Mouse (Mus musculus) heart, embryonic 11.5 days (tissue): Measurements from ENCODE around the gene Phf13. TPM values are rescaled to one million over a fixed set of nuclear protein-coding genes. Genes with fewer than 3 reads are reported as not detected.

Experiments
- ATAC-seq: fragments of 200-750 bp; cut with Nextera tagmentation; replicated peaks from 2 replicates; pipeline ENCODE4 v1.8.0; 2017; ENCODE audit warnings: moderate library complexity; ENCODE audit not compliant: insufficient number of reproducible peaks, low FRiP score, low TSS enrichment
- H3K27ac ChIP-seq: fragments of 300-500 bp; sonication (generic); 2 replicates; pipeline ENCODE4 v1.5.1; 2014; ENCODE audit warnings: mild to moderate bottlenecking, low read depth, low read length
- H3K27me3 ChIP-seq: fragments of 300-500 bp; sonication (generic); 2 replicates; pipeline ENCODE4 v1.6.1; 2014; ENCODE audit warnings: mild to moderate bottlenecking, low read length, mixed read lengths; ENCODE audit not compliant: control insufficient read depth, insufficient read depth
- H3K36me3 ChIP-seq: fragments of 300-500 bp; sonication (generic); 2 replicates; pipeline ENCODE4 v1.6.1; 2014; ENCODE audit warnings: mild to moderate bottlenecking, low read length, moderate library complexity, mixed read lengths; ENCODE audit not compliant: control insufficient read depth, insufficient read depth
- H3K4me1 ChIP-seq: fragments of 300-500 bp; sonication (generic); 2 replicates; pipeline ENCODE4 v1.6.1; 2014; ENCODE audit warnings: low read length; ENCODE audit not compliant: control insufficient read depth, insufficient read depth
- H3K4me2 ChIP-seq: fragments of 300-500 bp; sonication (generic); 2 replicates; pipeline ENCODE4 v1.6.1; 2014; ENCODE audit warnings: mild to moderate bottlenecking, moderate library complexity
- H3K4me3 ChIP-seq: fragments of 300-500 bp; sonication (generic); 2 replicates; pipeline ENCODE4 v1.5.1; 2014; ENCODE audit warnings: low read depth, low read length
- H3K9ac ChIP-seq: fragments of 300-500 bp; sonication (generic); 2 replicates; pipeline ENCODE4 v1.6.1; 2014; ENCODE audit warnings: mild to moderate bottlenecking, low read depth, low read length, moderate library complexity
- H3K9me3 ChIP-seq: fragments of 300-500 bp; sonication (generic); replicated peaks from 2 replicates; pipeline ENCODE4 v1.6.1; 2016; ENCODE audit warnings: low read length; ENCODE audit not compliant: control insufficient read depth
- WGBS: fragments of 180-500 bp; shearing (Covaris S2); extraction: QIAGEN DNeasy Blood & Tissue Kit; methylation state at CpG from one replicate; pipeline ENCODE4 v1.1.7; 2014; ENCODE audit not compliant: insufficient replicate concordance; 5-methylcytosine and 5-hydroxymethylcytosine counted together
- polyA plus RNA-seq: library from polyadenylated mRNA; unstranded; fragments of >200 nt; fragmentation: Nextera tagmentation; extraction: Ambion mirVana; gene quantifications from 2 replicates; pipeline ENCODE4 v1.2.1, GENCODE M21; 2014

The Phf13 gene
- polyA plus RNA-seq: 14.3 and 21.7 TPM in 2 replicates

- Histone ChIP-seq H3K4me1 (peaks cover 12% of the 10 kb centered on the region), H3K27me3 (no peaks in the 10 kb centered on the region), H3K9me3 (no peaks in the 10 kb centered on the region), H3K36me3 (peaks cover 8% of the 10 kb centered on the region), H3K9ac (peak within 1 kb of the TSS; percentile 97), H3K4me2 (peak within 1 kb of the TSS; percentile 95), H3K27ac (peak within 1 kb of the TSS; percentile 89), H3K4me3 (peak within 1 kb of the TSS; percentile 100)
- under 1% methylated on average over 75 of the region's 94 CpGs for WGBS
- peak; percentile 95 for ATAC-seq
These were observed at the start of gene Phf13 for GRCm38 (mm10) chr4:151996173-151996950. Gene Phf13 (minus strand): TSS chr4:151996258.

- no peak for ATAC-seq
- H3K4me3 ChIP-seq: no peak overlapping the region
- peaks cover 53% of the 10 kb centered on the region for H3K36me3 ChIP-seq
- no peak overlapping the region for H3K27ac ChIP-seq
- H3K4me2 ChIP-seq: no peak overlapping the region
- H3K27me3 ChIP-seq: no peaks in the 10 kb centered on the region
- H3K9ac ChIP-seq: no peak overlapping the region
- no peaks in the 10 kb centered on the region for H3K9me3 ChIP-seq
- peaks cover 7% of the 10 kb centered on the region for H3K4me1 ChIP-seq
- 91% methylated on average over 6 of the region's 6 CpGs for WGBS
These were observed 48.6 kb upstream of the Phf13 start for GRCm38 (mm10) chr4:152044609-152045008.

GRCm38 (mm10) chr4:152043171-152043570, 47.1 kb upstream of the Phf13 start:
- no peak overlapping the region for H3K27ac ChIP-seq
- H3K27me3 ChIP-seq: no peaks in the 10 kb centered on the region
- H3K9me3 ChIP-seq: no peaks in the 10 kb centered on the region
- WGBS: 88% methylated on average over 3 of the region's 3 CpGs
- H3K4me3 ChIP-seq: no peak overlapping the region
- no peak overlapping the region for H3K4me2 ChIP-seq
- no peak for ATAC-seq
- H3K36me3 ChIP-seq: peaks cover 48% of the 10 kb centered on the region
- H3K4me1 ChIP-seq: peaks cover 7% of the 10 kb centered on the region
- no peak overlapping the region for H3K9ac ChIP-seq

GRCm38 (mm10) chr4:152041924-152042641, 46.0 kb upstream of the Phf13 start:
- no peak overlapping the region for H3K27ac ChIP-seq
- no peak overlapping the region for H3K9ac ChIP-seq
- no peak for ATAC-seq
- WGBS: 95% methylated on average over 22 of the region's 22 CpGs
- no peaks in the 10 kb centered on the region for H3K27me3 ChIP-seq
- no peak overlapping the region for H3K4me3 ChIP-seq
- H3K36me3 ChIP-seq: peaks cover 39% of the 10 kb centered on the region
- peaks cover 7% of the 10 kb centered on the region for H3K4me1 ChIP-seq
- H3K9me3 ChIP-seq: no peaks in the 10 kb centered on the region
- no peak overlapping the region for H3K4me2 ChIP-seq

GRCm38 (mm10) chr4:152039831-152040310, 43.8 kb upstream of the Phf13 start:
- Histone ChIP-seq H3K9me3 (no peaks in the 10 kb centered on the region), H3K4me1 (peaks cover 7% of the 10 kb centered on the region), H3K27me3 (no peaks in the 10 kb centered on the region), H3K9ac (peak overlapping the region; percentile 87), H3K4me2 (peak overlapping the region; percentile 95), H3K27ac (no peak overlapping the region), H3K36me3 (peaks cover 25% of the 10 kb centered on the region), H3K4me3 (peak overlapping the region; percentile 100)
- 2% methylated on average over 25 of the region's 25 CpGs for WGBS
- ATAC-seq: no peak

GRCm38 (mm10) chr4:152038985-152039830, 43.1 kb upstream of the Phf13 start, which contains the start of gene Nol9:
Gene Nol9 (plus strand): TSS chr4:152039321.
- no peaks in the 10 kb centered on the region for H3K9me3 ChIP-seq
- H3K4me3 ChIP-seq: peak within 1 kb of the TSS; percentile 100
- H3K36me3 ChIP-seq: peaks cover 23% of the 10 kb centered on the region
- peaks cover 7% of the 10 kb centered on the region for H3K4me1 ChIP-seq
- peak within 1 kb of the TSS; percentile 95 for H3K4me2 ChIP-seq
- ATAC-seq: peak; percentile 74
- no peaks in the 10 kb centered on the region for H3K27me3 ChIP-seq
- under 1% methylated on average over 81 of the region's 86 CpGs for WGBS
- peak within 1 kb of the TSS; percentile 87 for H3K9ac ChIP-seq
- no peak within 1 kb of the TSS for H3K27ac ChIP-seq

GRCm38 (mm10) chr4:152038225-152038984, 42.3 kb upstream of the Phf13 start, which contains the start of gene Tas1r1:
Gene Tas1r1 (minus strand): TSS chr4:152038568.
- peaks cover 19% of the 10 kb centered on the region for H3K36me3 ChIP-seq
- WGBS: 48% methylated on average over 10 of the region's 10 CpGs
- peak within 1 kb of the TSS; percentile 87 for H3K9ac ChIP-seq
- peak within 1 kb of the TSS; percentile 100 for H3K4me3 ChIP-seq
- peaks cover 7% of the 10 kb centered on the region for H3K4me1 ChIP-seq
- no peak within 1 kb of the TSS for H3K27ac ChIP-seq
- no peaks in the 10 kb centered on the region for H3K9me3 ChIP-seq
- no peaks in the 10 kb centered on the region for H3K27me3 ChIP-seq
- peak within 1 kb of the TSS; percentile 95 for H3K4me2 ChIP-seq
- ATAC-seq: no peak
